Mouse (Mus musculus): ENCODE data around the gene Cfap77. TPM values are rescaled to one million over a fixed set of nuclear protein-coding genes. Genes with fewer than 3 reads are reported as not detected.
A peak's percentile ranks its signal among the peaks of the same experiment; 100 is the strongest.

Gene Cfap77
- total RNA-seq, 2 experiments from 2014 or later, result 0.16 to 0.30 TPM

- DNase-seq (ENCODE audit: low spot score in 2 of 2), result no peak
Measured at GRCm38 (mm10) chr2:28943666-28944516, 111.0 kb downstream of the Cfap77 start.

DNA sequence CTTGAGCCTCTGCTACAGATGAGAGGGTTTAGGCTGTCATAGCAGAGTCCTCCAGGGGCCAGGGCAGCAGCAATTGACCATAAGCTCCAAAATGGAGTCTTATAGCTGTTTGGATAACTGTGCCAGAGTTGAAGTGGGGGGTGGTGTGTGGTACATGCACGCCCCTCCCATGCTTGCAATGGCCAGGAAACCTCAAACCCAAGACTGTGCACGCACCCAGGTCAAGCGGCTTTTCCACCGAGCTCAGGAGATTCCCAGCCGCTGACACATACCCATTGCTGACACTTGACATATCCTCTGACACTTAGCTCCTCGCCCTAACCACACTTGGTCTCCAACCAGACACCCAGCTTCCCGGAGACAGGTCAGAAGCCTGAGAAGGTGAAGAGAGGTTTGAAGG is 115.9 kb downstream of the Cfap77 start:
- DNase-seq (ENCODE audit: low spot score in 2 of 2), result no peak

GRCm38 (mm10) chr2:28930571-28930970 is 124.3 kb downstream of the Cfap77 start:
- no peak for DNase-seq (ENCODE audit: low spot score in 2 of 2)

GRCm38 (mm10) chr2:28923912-28924311 is 131.0 kb downstream of the Cfap77 start:
- DNase-seq (ENCODE audit: low spot score in 2 of 2), result peak; percentile 79 to 80

DNA sequence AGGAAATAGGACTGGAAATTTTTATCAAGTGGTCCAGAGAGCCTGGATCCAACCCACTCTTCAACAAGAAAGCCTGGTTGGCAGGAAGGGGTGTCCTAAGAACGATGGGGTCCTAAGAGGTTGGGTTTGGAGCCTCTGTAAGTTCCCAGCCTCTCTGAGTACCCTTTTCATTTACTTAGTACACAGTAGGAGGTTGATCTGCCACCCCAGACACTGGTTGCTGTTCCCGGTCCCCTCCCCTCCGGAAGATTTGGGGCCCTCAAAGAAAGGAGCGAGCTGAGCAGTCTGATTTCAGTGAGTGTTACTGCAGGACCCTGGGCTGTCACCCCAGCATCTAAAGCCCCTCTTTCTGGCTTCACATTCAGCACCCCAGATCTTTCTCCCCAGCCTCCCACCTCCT is 135.9 kb downstream of the Cfap77 start:
- DNase-seq (ENCODE audit: low spot score in 2 of 2), result no peak

DNA sequence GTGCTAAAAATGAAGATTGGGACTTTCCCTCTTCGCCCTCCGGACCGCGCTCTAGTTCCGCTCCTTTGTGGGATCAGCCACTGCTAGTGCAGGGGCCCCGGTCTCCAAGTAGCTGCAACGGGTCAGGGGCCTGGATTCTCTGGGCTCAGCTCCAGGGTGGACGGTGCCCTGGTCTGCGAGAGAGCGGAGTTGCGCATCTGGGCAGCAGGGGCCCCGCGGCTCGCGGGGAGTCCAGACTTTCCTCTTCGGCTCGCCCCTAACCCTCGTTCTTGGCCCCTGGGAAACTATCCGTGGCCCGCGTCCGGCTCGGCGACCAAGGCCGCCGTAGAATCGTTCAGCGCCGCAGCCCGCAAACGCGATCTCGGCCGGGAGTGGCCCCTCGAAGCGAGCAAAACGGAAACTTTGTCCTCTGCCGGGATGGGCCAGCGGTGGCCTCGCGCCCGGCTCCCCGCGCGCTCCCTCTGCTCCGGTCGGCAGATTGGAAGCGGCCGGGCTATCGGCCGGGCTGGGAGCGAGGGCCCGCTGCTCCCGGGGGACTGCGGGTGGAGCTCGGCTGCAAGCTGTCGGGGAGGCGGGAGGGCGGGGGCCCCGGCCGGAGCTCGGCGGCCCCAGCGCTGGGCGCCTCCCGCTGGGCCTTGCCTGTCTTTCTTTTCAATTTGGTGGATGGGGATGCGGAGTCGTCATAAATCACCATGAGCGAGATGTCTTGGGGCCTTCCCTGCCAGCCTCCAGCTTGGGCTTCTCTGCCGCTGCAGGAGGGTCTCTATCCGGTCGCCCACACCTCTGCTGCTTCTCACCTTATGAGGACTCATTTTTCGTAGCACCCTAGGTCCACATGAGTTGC is 137.1 kb downstream of the Cfap77 start:
- DNase-seq (ENCODE audit: low spot score in 2 of 2), result no peak

GRCm38 (mm10) chr2:28917156-28917517 is 137.7 kb downstream of the Cfap77 start:
- no peak for DNase-seq (ENCODE audit: low spot score in 2 of 2)

DNA sequence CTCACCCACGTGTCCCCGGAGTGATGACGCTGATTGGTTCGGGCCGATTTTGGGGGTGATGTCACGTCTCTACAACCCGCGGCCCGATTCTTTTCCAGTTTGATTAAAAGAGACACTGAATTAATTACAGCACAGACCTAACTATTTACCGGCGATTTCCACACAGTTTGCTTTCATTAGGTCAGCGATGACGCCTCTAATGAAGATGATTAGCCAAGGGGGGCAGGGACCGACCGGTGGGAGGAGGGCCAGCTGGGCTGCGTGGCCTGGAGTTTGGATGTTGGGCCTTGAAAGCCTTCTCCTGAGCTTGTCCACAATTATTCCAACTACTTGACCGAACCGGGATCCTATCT is 138.4 kb downstream of the Cfap77 start, which contains the start of gene Barhl1:
Barhl1 (minus strand) TSS at position 156 of the 353 bp plus-strand sequence.
- no peak for DNase-seq (ENCODE audit: low spot score in 2 of 2)

GRCm38 (mm10) chr2:28915768-28916512 is 138.9 kb downstream of the Cfap77 start:
- DNase-seq (ENCODE audit: low spot score in 2 of 2), result peak; percentile 59 to 68

- no peak for DNase-seq (ENCODE audit: low spot score in 2 of 2)
Measured at GRCm38 (mm10) chr2:28915104-28915738, 139.6 kb downstream of the Cfap77 start.

- DNase-seq (ENCODE audit: low spot score in 2 of 2), result no peak
Measured at GRCm38 (mm10) chr2:28914121-28914520, 140.7 kb downstream of the Cfap77 start.

DNA sequence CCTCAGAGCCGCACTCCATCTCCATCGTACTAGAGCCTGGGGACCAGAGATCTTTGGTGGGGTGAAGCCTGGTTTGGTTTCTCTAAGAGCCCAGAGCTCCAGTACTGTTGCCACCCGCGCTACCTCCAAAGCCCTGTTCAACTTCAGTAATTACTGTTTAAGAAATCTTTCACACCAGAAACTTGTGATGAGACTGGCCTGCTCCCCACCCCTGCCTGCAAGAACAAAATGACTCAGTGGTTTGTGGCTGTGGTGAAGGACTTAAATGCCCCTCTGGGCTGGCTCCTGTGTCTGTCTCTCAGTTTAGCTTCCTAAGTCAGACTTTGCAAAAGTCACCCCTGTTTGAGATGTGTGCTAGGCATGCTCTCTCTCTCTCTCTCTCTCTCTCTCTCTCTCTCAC is 141.9 kb downstream of the Cfap77 start:
- no peak for DNase-seq (ENCODE audit: low spot score in 2 of 2)

GRCm38 (mm10) chr2:28912039-28912700 is 142.7 kb downstream of the Cfap77 start:
- no peak for DNase-seq (ENCODE audit: low spot score in 2 of 2)

- no peak for DNase-seq (ENCODE audit: low spot score in 2 of 2)
Measured at GRCm38 (mm10) chr2:28911331-28912038, 143.4 kb downstream of the Cfap77 start.

- no peak for DNase-seq (ENCODE audit: low spot score in 2 of 2)
Measured at GRCm38 (mm10) chr2:28910877-28911276, 144.0 kb downstream of the Cfap77 start.

- no peak for DNase-seq (ENCODE audit: low spot score in 2 of 2)
Measured at GRCm38 (mm10) chr2:28909818-28910710, 144.8 kb downstream of the Cfap77 start.

DNA sequence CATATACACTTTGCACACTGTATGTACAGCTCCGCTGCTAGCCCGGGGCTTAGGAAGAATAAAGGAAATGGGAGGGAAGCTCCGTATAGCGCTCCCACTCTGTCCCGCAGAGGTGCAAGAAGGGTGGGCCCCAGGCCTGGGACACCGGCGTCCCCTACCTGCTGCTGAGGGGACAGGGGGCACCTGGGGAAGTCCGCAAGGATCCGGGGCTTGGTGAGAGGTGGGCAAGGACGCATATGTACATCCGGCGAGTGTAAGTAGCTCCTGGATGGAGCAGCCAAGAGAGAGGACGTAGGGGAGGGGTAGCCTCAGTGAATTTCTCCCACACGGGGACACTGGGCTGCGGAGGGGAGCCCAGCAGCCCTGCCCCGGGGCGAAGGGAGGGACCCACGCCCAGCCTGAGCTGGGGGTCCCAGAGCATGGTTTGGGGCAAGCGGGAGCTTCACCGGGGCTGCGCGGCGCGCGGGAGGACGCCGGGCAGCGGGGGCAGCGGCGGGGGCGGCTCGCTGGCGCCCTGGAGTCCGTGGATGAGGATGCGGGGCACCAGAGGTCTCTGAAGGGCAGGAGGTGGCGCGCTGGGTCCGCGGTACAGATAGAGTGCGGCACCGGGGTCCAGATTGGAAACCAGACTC is 145.6 kb downstream of the Cfap77 start:
- no peak for DNase-seq (ENCODE audit: low spot score in 2 of 2)
